Mouse (Mus musculus) forebrain, embryonic 13.5 days (tissue): Measurements from ENCODE around the gene Fndc10. TPM values are rescaled to one million over a fixed set of nuclear protein-coding genes. Genes with fewer than 3 reads are reported as not detected.

Experiments used
- ATAC-seq: fragments of 200-750 bp; cut with Nextera tagmentation; 2 replicates; pipeline ENCODE4 v1.8.0; 2017
- H3K27ac ChIP-seq: fragments of 300-500 bp; sonication (generic); 2 replicates; pipeline ENCODE4 v1.5.1; 2015; ENCODE audit warnings: inconsistent platforms, mild to moderate bottlenecking, moderate library complexity
- H3K27me3 ChIP-seq: fragments of 300-500 bp; sonication (generic); 2 replicates; pipeline ENCODE4 v1.6.1; 2015; ENCODE audit warnings: mild to moderate bottlenecking, inconsistent platforms
- H3K36me3 ChIP-seq: fragments of 300-500 bp; sonication (generic); 2 replicates; pipeline ENCODE4 v1.6.1; 2015; ENCODE audit warnings: mild to moderate bottlenecking, inconsistent platforms; ENCODE audit not compliant: poor library complexity, severe bottlenecking
- H3K4me1 ChIP-seq: fragments of 300-500 bp; sonication (generic); 2 replicates; pipeline ENCODE4 v1.6.1; 2015; ENCODE audit warnings: inconsistent platforms
- H3K4me2 ChIP-seq: fragments of 300-500 bp; sonication (generic); 2 replicates; pipeline ENCODE4 v1.6.1; 2015; ENCODE audit warnings: inconsistent platforms, mild to moderate bottlenecking, moderate library complexity
- H3K4me3 ChIP-seq: fragments of 300-500 bp; sonication (generic); 2 replicates; pipeline ENCODE4 v1.5.1; 2015; ENCODE audit warnings: mild to moderate bottlenecking, inconsistent platforms
- H3K9ac ChIP-seq: fragments of 300-500 bp; sonication (generic); 2 replicates; pipeline ENCODE4 v1.6.1; 2015; ENCODE audit warnings: mild to moderate bottlenecking, inconsistent platforms
- H3K9me3 ChIP-seq: fragments of 300-500 bp; sonication (generic); replicated peaks from 2 replicates; pipeline ENCODE4 v1.6.1; 2016; ENCODE audit warnings: inconsistent platforms
- WGBS: fragments of 180-500 bp; shearing (Covaris S2); methylation state at CpG from one replicate; pipeline ENCODE4 v1.1.7; 2015; 5-methylcytosine and 5-hydroxymethylcytosine counted together
- polyA plus RNA-seq: library from polyadenylated mRNA; unstranded; fragments of >200 nt; fragmentation: Nextera tagmentation; extraction: Ambion mirVana; gene quantifications from 2 replicates; pipeline ENCODE4 v1.2.1, GENCODE M21; 2015

The Fndc10 gene
- polyA plus RNA-seq, 1 experiment from 2014 or later: 1.9 TPM

DNA sequence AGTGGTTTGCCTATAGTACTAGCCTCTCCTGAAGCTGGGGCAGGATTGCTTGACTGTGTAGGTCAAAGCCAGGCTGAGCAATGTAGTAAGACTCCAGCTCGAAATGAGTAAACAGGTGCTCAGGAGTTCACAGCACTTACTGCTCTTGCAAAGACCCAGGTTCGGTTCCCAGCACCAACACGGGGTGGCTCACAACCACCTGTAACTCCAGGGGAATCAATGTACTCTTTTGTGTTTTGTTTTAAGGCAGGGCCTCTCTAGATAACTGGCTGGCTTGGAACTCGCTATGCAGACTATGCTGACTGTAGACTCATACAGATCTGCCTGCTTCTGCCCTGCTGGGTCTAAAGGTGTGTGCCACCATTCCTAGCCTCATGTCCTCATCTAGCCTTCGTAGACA lies 48.5 kb downstream of the Fndc10 start:
- Histone ChIP-seq H3K9me3 (no peaks in the 10 kb centered on the region), H3K4me3 (no peak overlapping the region), H3K4me2 (no peak overlapping the region), H3K27ac (no peak overlapping the region), H3K36me3 (peaks cover 95% of the 10 kb centered on the region), H3K27me3 (no peaks in the 10 kb centered on the region), H3K9ac (no peak overlapping the region), H3K4me1 (no peaks in the 10 kb centered on the region)
- WGBS: 94% methylated on average over 5 of the region's 5 CpGs
- no peak for ATAC-seq

- no peak for ATAC-seq
- WGBS: 92% methylated on average over 8 of the region's 8 CpGs
- Histone ChIP-seq H3K27ac (no peak overlapping the region), H3K9me3 (no peaks in the 10 kb centered on the region), H3K27me3 (no peaks in the 10 kb centered on the region), H3K36me3 (peaks cover 98% of the 10 kb centered on the region), H3K4me1 (no peaks in the 10 kb centered on the region), H3K4me3 (no peak overlapping the region), H3K4me2 (no peak overlapping the region), H3K9ac (no peak overlapping the region)
Observed at GRCm38 (mm10) chr4:155744474-155744873, 50.3 kb downstream of the Fndc10 start.

DNA sequence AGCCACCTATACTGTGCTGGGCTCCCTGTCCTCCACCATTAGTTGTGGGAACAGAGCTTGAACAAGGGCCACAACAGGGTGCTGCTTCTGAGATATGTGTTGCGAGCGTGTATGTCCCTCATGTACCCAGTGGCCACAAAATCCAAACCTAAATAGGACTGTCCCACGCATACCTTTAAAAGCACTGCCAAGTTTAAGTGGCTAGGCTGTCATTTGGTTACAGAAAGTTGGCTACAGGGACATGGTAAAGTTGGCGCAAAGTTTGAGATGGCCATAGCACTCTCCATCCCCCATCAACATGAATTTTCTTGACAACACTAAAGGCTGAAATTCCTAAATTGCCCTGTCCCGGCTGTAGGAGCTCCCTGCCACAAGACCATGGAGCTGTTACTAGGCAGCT lies 51.0 kb downstream of the Fndc10 start:
- peaks cover 98% of the 10 kb centered on the region for H3K36me3 ChIP-seq

More for the DNA sequence above, 51.0 kb downstream of the Fndc10 start:
- Histone ChIP-seq H3K4me2 (no peak overlapping the region), H3K9me3 (no peaks in the 10 kb centered on the region), H3K27ac (no peak overlapping the region), H3K4me1 (no peaks in the 10 kb centered on the region), H3K27me3 (no peaks in the 10 kb centered on the region), H3K9ac (no peak overlapping the region), H3K4me3 (no peak overlapping the region)
- WGBS: 95% methylated on average over 5 of the region's 5 CpGs
- no peak for ATAC-seq

Other genes starting within 250 kb of the Fndc10 start
- 0.18 TPM in 1 of 2 replicates, not detected in the other for gene Tmem52, start 225.2 kb upstream of the Fndc10 start, polyA plus RNA-seq
- gene Gnb1, start 203.0 kb upstream of the Fndc10 start, polyA plus RNA-seq: 937 and 949 TPM in 2 replicates
- 88.7 and 91.9 TPM in 2 replicates for gene Nadk, start 132.0 kb upstream of the Fndc10 start, polyA plus RNA-seq
- 10.6 and 10.7 TPM in 2 replicates for gene Slc35e2, start 92.9 kb upstream of the Fndc10 start, polyA plus RNA-seq
- gene Cdk11b, start 69.5 kb upstream of the Fndc10 start, polyA plus RNA-seq: 75.5 and 77.9 TPM in 2 replicates
- not detected in 2 replicates for gene Gm10563, start 48.9 kb upstream of the Fndc10 start, polyA plus RNA-seq
- 1.6 and 2.1 TPM in 2 replicates for gene Mmp23, start 41.0 kb upstream of the Fndc10 start, polyA plus RNA-seq
- 29.8 and 35.2 TPM in 2 replicates for gene Mib2, start 25.1 kb upstream of the Fndc10 start, polyA plus RNA-seq
- gene Ssu72, start 10.5 kb downstream of the Fndc10 start, polyA plus RNA-seq: 160 and 162 TPM in 2 replicates
- gene Tmem240, start 40.5 kb downstream of the Fndc10 start, polyA plus RNA-seq: 1.9 and 2.4 TPM in 2 replicates
- 79.2 and 93.3 TPM in 2 replicates for gene Atad3a, start 66.8 kb downstream of the Fndc10 start, polyA plus RNA-seq
- 15.1 and 15.3 TPM in 2 replicates for gene Vwa1, start 80.4 kb downstream of the Fndc10 start, polyA plus RNA-seq
- 0.20 and 0.45 TPM in 2 replicates for gene Tmem88b, start 91.5 kb downstream of the Fndc10 start, polyA plus RNA-seq
- 0.18 TPM in 1 of 2 replicates, not detected in the other for gene Ankrd65, start 96.1 kb downstream of the Fndc10 start, polyA plus RNA-seq
- gene Mrpl20, start 108.5 kb downstream of the Fndc10 start, polyA plus RNA-seq: 251 and 266 TPM in 2 replicates
- gene Ccnl2, start 118.1 kb downstream of the Fndc10 start, polyA plus RNA-seq: 166 and 179 TPM in 2 replicates
- gene Aurkaip1, start 136.9 kb downstream of the Fndc10 start, polyA plus RNA-seq: 147 and 151 TPM in 2 replicates
- 15.6 and 17.1 TPM in 2 replicates for gene Mxra8, start 145.3 kb downstream of the Fndc10 start, polyA plus RNA-seq
- gene Dvl1, start 153.1 kb downstream of the Fndc10 start, polyA plus RNA-seq: 7.2 and 7.6 TPM in 2 replicates
- gene Tas1r3, start 169.0 kb downstream of the Fndc10 start, polyA plus RNA-seq: 0.58 and 0.72 TPM in 2 replicates
- gene Cptp, start 175.1 kb downstream of the Fndc10 start, polyA plus RNA-seq: 19.1 and 22.3 TPM in 2 replicates
- gene Ints11, start 175.2 kb downstream of the Fndc10 start, polyA plus RNA-seq: 96.2 and 106 TPM in 2 replicates
- gene Pusl1, start 197.4 kb downstream of the Fndc10 start, polyA plus RNA-seq: 46.5 and 54.2 TPM in 2 replicates
- 51.0 and 56.7 TPM in 2 replicates for gene Acap3, start 197.5 kb downstream of the Fndc10 start, polyA plus RNA-seq
- 131 and 136 TPM in 2 replicates for gene Ube2j2, start 249.5 kb downstream of the Fndc10 start, polyA plus RNA-seq